Mouse (Mus musculus) CH12.LX (cell line): Measurements from ENCODE around the gene Ubl4b. TPM values are rescaled to one million over a fixed set of nuclear protein-coding genes. Genes with fewer than 3 reads are reported as not detected.

Source experiments
- DNase-seq: peaks from one replicate; pipeline ENCODE4 v3.0.0-alpha.2; 2013; ENCODE audit errors: extremely low read depth
- H3K27ac ChIP-seq: 2 replicates; pipeline ENCODE4 v1.5.1; 2012; ENCODE audit warnings: low read depth, mild to moderate bottlenecking, control low read depth, moderate library complexity; ENCODE audit not compliant: insufficient read depth
- H3K27me3 ChIP-seq: replicated peaks from 2 replicates; pipeline ENCODE3; 2012; ENCODE audit warnings: inconsistent platforms
- H3K36me3 ChIP-seq, 2 experiments: replicated peaks in 1 of 2; 2 replicates each; pipeline versions ENCODE3 to v1.6.1; 2012; ENCODE audit warnings: inconsistent platforms in 1 of 2, low read length in 1 of 2, mild to moderate bottlenecking in 1 of 2, mixed read lengths in 1 of 2, moderate library complexity in 1 of 2; ENCODE audit not compliant: control insufficient read depth in 1 of 2, insufficient read depth in 1 of 2
- H3K4me1 ChIP-seq, 2 experiments: 2 replicates each; pipeline ENCODE4 v1.6.1; 2012; ENCODE audit warnings: inconsistent platforms in 1 of 2, moderate library complexity in 1 of 2; ENCODE audit not compliant: insufficient read depth in 2 of 2, control insufficient read depth in 1 of 2
- H3K4me2 ChIP-seq: 2 replicates; pipeline ENCODE4 v1.6.1; 2012; ENCODE audit warnings: low read depth, mild to moderate bottlenecking, control low read depth; ENCODE audit not compliant: poor library complexity, insufficient read depth, severe bottlenecking
- H3K4me3 ChIP-seq, 3 experiments: fragments of 150-350 bp in 1 of 3; sonication (generic) in 1 of 3; replicated peaks in 1 of 3; 2 replicates each; pipeline versions ENCODE3 to v1.5.1; 2011 to 2012; ENCODE audit warnings: low read depth in 2 of 3, low read length in 2 of 3, mild to moderate bottlenecking in 2 of 3, moderate library complexity in 2 of 3, control low read depth in 1 of 3, improper control_type of control experiment in 1 of 3, inconsistent platforms in 1 of 3, mixed read lengths in 1 of 3; ENCODE audit not compliant: poor library complexity in 1 of 3
- H3K79me2 ChIP-seq: replicated peaks from 2 replicates; pipeline ENCODE4 v1.6.1; 2012; ENCODE audit warnings: mild to moderate bottlenecking, moderate library complexity; ENCODE audit not compliant: control insufficient read depth, poor library complexity, insufficient read depth, severe bottlenecking; ENCODE audit errors: extremely low read depth
- H3K9ac ChIP-seq: 2 replicates; pipeline ENCODE4 v1.6.1; 2012; ENCODE audit warnings: low read depth, mild to moderate bottlenecking, control low read depth, moderate library complexity; ENCODE audit not compliant: insufficient read depth
- H3K9me3 ChIP-seq: replicated peaks from 2 replicates; pipeline ENCODE3; 2012; ENCODE audit warnings: low read length, inconsistent platforms, mixed read lengths
- CTCF ChIP-seq, 2 experiments: IDR thresholded peaks in 1 of 2; conservative IDR thresholded peaks in 1 of 2; 2 replicates each; pipeline ENCODE4 v1.5.1; 2011 to 2012; ENCODE audit warnings: low read depth in 2 of 2, low read length in 2 of 2, improper control_type of control experiment in 1 of 2, inconsistent platforms in 1 of 2, mild to moderate bottlenecking in 1 of 2, moderate library complexity in 1 of 2
- ELF1 ChIP-seq: IDR thresholded peaks from 2 replicates; pipeline ENCODE4 v1.6.1; 2014; ENCODE audit warnings: low read depth, mild to moderate bottlenecking, inconsistent platforms, low read length, improper control_type of control experiment
- EP300 ChIP-seq: IDR thresholded peaks from 2 replicates; pipeline ENCODE4 v1.6.1; 2011; ENCODE audit warnings: low read length, improper control_type of control experiment
- GABPA ChIP-seq: IDR thresholded peaks from 2 replicates; pipeline ENCODE4 v1.6.1; 2012; ENCODE audit warnings: low read depth, low read length, improper control_type of control experiment, inconsistent platforms; ENCODE audit not compliant: insufficient replicate concordance
- IRF4 ChIP-seq: IDR thresholded peaks from 2 replicates; pipeline ENCODE4 v1.6.1; 2014; ENCODE audit warnings: low read depth, mild to moderate bottlenecking, inconsistent platforms, low read length, improper control_type of control experiment
- JUN ChIP-seq: IDR thresholded peaks from 2 replicates; pipeline ENCODE4 v1.6.1; 2011; ENCODE audit warnings: low read depth, mild to moderate bottlenecking, low read length, improper control_type of control experiment, moderate library complexity; ENCODE audit not compliant: insufficient read depth
- MAZ ChIP-seq: IDR thresholded peaks from 2 replicates; pipeline ENCODE4 v1.6.1; 2012; ENCODE audit warnings: low read depth, mild to moderate bottlenecking, inconsistent platforms, low read length, improper control_type of control experiment, moderate library complexity
- MEF2A ChIP-seq: IDR thresholded peaks from 2 replicates; pipeline ENCODE4 v1.6.1; 2014; ENCODE audit warnings: low read depth, mild to moderate bottlenecking, inconsistent platforms, low read length, improper control_type of control experiment, borderline replicate concordance
- MYC ChIP-seq: IDR thresholded peaks from 2 replicates; pipeline ENCODE4 v1.6.1; 2011; ENCODE audit warnings: low read depth, mild to moderate bottlenecking, improper control_type of control experiment, low read length
- NELFE ChIP-seq: IDR thresholded peaks from 2 replicates; pipeline ENCODE4 v1.6.1; 2011; ENCODE audit warnings: low read depth, low read length, improper control_type of control experiment
- NRF1 ChIP-seq: IDR thresholded peaks from 2 replicates; pipeline ENCODE4 v1.6.1; 2014; ENCODE audit warnings: low read depth, mild to moderate bottlenecking, inconsistent platforms, low read length, improper control_type of control experiment, moderate library complexity
- RAD21 ChIP-seq: IDR thresholded peaks from 2 replicates; pipeline ENCODE4 v1.6.1; 2011; ENCODE audit warnings: low read depth, mild to moderate bottlenecking, low read length, improper control_type of control experiment, moderate library complexity
- RCOR1 ChIP-seq: conservative IDR thresholded peaks from 2 replicates; pipeline ENCODE4 v1.6.1; 2012; ENCODE audit warnings: low read depth, mild to moderate bottlenecking, inconsistent platforms, low read length, improper control_type of control experiment
- SIN3A ChIP-seq: IDR thresholded peaks from 2 replicates; pipeline ENCODE4 v1.6.1; 2012; ENCODE audit warnings: low read length, improper control_type of control experiment, inconsistent platforms
- SMC3 ChIP-seq: IDR thresholded peaks from 2 replicates; pipeline ENCODE4 v1.6.1; 2011; ENCODE audit warnings: low read depth, low read length, improper control_type of control experiment
- TCF12 ChIP-seq: IDR thresholded peaks from 2 replicates; pipeline ENCODE4 v1.6.1; 2014; ENCODE audit warnings: low read depth, mild to moderate bottlenecking, inconsistent platforms, low read length, improper control_type of control experiment
- UBTF ChIP-seq: IDR thresholded peaks from 2 replicates; pipeline ENCODE4 v1.6.1; 2012; ENCODE audit warnings: low read depth, mild to moderate bottlenecking, inconsistent platforms, low read length, improper control_type of control experiment, moderate library complexity
- USF1 ChIP-seq: IDR thresholded peaks from 2 replicates; pipeline ENCODE4 v1.6.1; 2014; ENCODE audit warnings: low read depth, mild to moderate bottlenecking, inconsistent platforms, low read length, improper control_type of control experiment
- ZKSCAN1 ChIP-seq: IDR thresholded peaks from 2 replicates; pipeline ENCODE4 v1.6.1; 2012; ENCODE audit warnings: low read depth, inconsistent platforms, low read length, improper control_type of control experiment, borderline replicate concordance
- ZMIZ1 ChIP-seq: IDR thresholded peaks from 2 replicates; pipeline ENCODE4 v1.6.1; 2012; ENCODE audit warnings: low read depth, mild to moderate bottlenecking, inconsistent platforms, low read length, improper control_type of control experiment
- dilution Hi-C: fragments of 300-500 bp; cut with MboI; formaldehyde crosslinking; loops from 2 replicates; pipeline ENCODE4 v1.14.3; 2020; ENCODE audit warnings: low sequenced_read_pairs; ENCODE audit not compliant: extremely low pct_unique_long_range_greater_than_20kb, extremely low pct_ligation_motif_present
- in situ Hi-C: fragments of 300-500 bp; cut with MboI; formaldehyde crosslinking; loops from 3 replicates; pipeline ENCODE4 v1.14.3; 2019; ENCODE audit warnings: low sequenced_read_pairs, low pct_ligation_motif_present, low pct_unique_long_range_greater_than_20kb, mixed read lengths
- polyA plus RNA-seq: library from polyadenylated mRNA; unstranded; fragments of >175 nt; gene quantifications from 2 replicates; pipeline ENCODE4 v1.2.1, GENCODE M21; 2012; ENCODE audit warnings: low read depth; ENCODE audit not compliant: insufficient read length
- total RNA-seq, 2 experiments: library from RNA; depleted of rRNA; stranded (reverse); fragments of 300-350 nt in 1 of 2; fragments of >200 nt in 1 of 2; gene quantifications; 2 replicates each; pipeline ENCODE4 v1.2.3; 2012 to 2014

Ubl4b gene
- total and polyA plus RNA-seq, 3 experiments, result not detected

DNA sequence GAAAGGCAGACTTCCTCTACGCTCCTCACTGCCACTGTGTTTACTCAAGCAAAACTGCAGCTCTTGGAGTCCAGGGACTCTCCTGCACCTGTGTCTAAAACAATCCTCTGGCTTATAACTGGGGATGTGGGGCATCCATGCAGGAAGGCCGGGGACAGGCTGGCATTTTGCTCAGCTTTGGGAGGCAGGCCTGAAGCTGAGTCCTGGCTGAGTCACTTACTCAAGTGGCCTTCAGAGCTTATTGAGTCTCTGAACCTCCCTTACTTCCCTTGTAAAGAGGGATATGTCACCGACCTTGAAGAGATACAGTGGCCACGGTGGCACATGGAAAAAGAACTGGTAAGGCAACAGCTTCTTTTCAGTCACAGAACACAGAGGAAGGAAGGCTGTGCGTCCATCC, 24.3 kb downstream of the Ubl4b start:
- DNase-seq, result no peak
- H3K9me3 ChIP-seq, result no peaks in the 10 kb centered on the region
- peaks cover 2 to 4% of the 10 kb centered on the region in 2 experiments; a peak in 2 of 4 replicates for H3K4me1 ChIP-seq
- no peak overlapping the region for H3K9ac ChIP-seq
- H3K27me3 ChIP-seq, result peaks cover 25% of the 10 kb centered on the region
- TF ChIP-seq ZMIZ1 (no peak), GABPA (no peak), UBTF (no peak), MEF2A (no peak), RCOR1 (no peak), TCF12 (no peak), CTCF (conservative IDR thresholded peaks at IDR 0.05 in 1 of 2, IDR thresholded peaks at IDR 0.05 in 1 of 2; ENCODE audit: low read depth in 2 of 2, low read length in 2 of 2) (no peak), JUN (no peak), USF1 (no peak), MYC (no peak), MAZ (no peak)
- H3K27ac ChIP-seq, result no peak overlapping the region
- in situ Hi-C loops, result no loop called here
- H3K4me2 ChIP-seq, result no peak overlapping the region
- dilution Hi-C loops, result no loop called here
- H3K4me3 ChIP-seq, result no peak overlapping the region
- no peaks in the 10 kb centered on the region for H3K36me3 ChIP-seq
- H3K79me2 ChIP-seq, result no peaks in the 10 kb centered on the region

DNA sequence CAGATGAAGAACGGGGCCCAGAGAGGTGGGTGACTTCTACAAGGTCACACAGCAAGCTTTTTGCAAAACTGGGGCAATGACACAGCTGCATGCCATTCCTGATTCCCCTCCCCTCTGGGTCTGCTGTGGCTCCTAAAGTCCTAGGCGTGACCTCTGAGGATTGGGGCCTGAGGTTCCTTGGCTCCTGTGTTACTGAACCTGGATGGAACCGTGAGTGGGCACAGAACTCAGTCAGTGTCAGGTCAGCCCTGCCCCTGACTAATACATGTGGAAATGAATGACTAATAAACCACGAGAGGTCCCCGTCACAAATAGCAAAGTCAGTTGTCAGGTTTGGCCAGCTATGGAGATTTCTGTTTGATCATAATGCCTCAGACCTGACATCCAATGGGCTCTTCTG, 25.7 kb downstream of the Ubl4b start:
- dilution Hi-C loops (no loop called here), in situ Hi-C loops (no loop called here)
- Histone ChIP-seq H3K9ac (no peak overlapping the region), H3K4me3 (no peak overlapping the region), H3K4me1 (peaks cover 2 to 4% of the 10 kb centered on the region in 2 experiments; a peak in 2 of 4 replicates), H3K4me2 (no peak overlapping the region), H3K27me3 (peaks cover 24% of the 10 kb centered on the region), H3K79me2 (no peaks in the 10 kb centered on the region), H3K36me3 (no peaks in the 10 kb centered on the region), H3K27ac (no peak overlapping the region), H3K9me3 (no peaks in the 10 kb centered on the region)
- no peak for TF ChIP-seq ELF1
- no peak for TF ChIP-seq IRF4
- no peak for TF ChIP-seq RAD21
- no peak for TF ChIP-seq SIN3A
- no peak for TF ChIP-seq TCF12
- TF ChIP-seq ZKSCAN1, result no peak
- TF ChIP-seq EP300, result no peak
- no peak for TF ChIP-seq MEF2A
- TF ChIP-seq SMC3, result no peak
- no peak for TF ChIP-seq JUN
- TF ChIP-seq MYC, result no peak
- no peak for TF ChIP-seq NRF1
- no peak for TF ChIP-seq NELFE
- no peak for TF ChIP-seq CTCF (conservative IDR thresholded peaks at IDR 0.05 in 1 of 2, IDR thresholded peaks at IDR 0.05 in 1 of 2; ENCODE audit: low read depth in 2 of 2, low read length in 2 of 2)
- TF ChIP-seq RCOR1, result no peak
- DNase-seq, result no peak
